Mouse (Mus musculus): ENCODE measurements around the gene Myh10. TPM values are rescaled to one million over a fixed set of nuclear protein-coding genes. Genes with fewer than 3 reads are reported as not detected.
"Not testable (repeated sequence)": the region's sequence is repeated elsewhere in the genome, so short reads cannot be mapped to it uniquely, and the experiment has no call there.

Myh10 gene
- total RNA-seq, 2 experiments from 2014 or later: 122 to 139 TPM

GRCm38 (mm10) chr11:68692010-68692692, 792 bp downstream of the Myh10 start:
- no peak for DNase-seq (ENCODE audit: extremely low spot score in 1 of 2, low spot score in 1 of 2)

GRCm38 (mm10) chr11:68692693-68693446, 1.5 kb downstream of the Myh10 start:
- peak; percentile 17 to 38 for DNase-seq (ENCODE audit: extremely low spot score in 1 of 2, low spot score in 1 of 2)

- DNase-seq (ENCODE audit: extremely low spot score in 1 of 2, low spot score in 1 of 2): no peak
These were observed 2.2 kb downstream of the Myh10 start for GRCm38 (mm10) chr11:68693447-68694040.

- no peak for DNase-seq (ENCODE audit: extremely low spot score in 1 of 2, low spot score in 1 of 2)
These were observed 11.0 kb downstream of the Myh10 start for GRCm38 (mm10) chr11:68702370-68702769.

GRCm38 (mm10) chr11:68703360-68703759, 12.0 kb downstream of the Myh10 start:
- no peak for DNase-seq (ENCODE audit: extremely low spot score in 1 of 2, low spot score in 1 of 2)

GRCm38 (mm10) chr11:68704258-68704657, 12.9 kb downstream of the Myh10 start:
- no peak for DNase-seq (ENCODE audit: extremely low spot score in 1 of 2, low spot score in 1 of 2)

- DNase-seq (ENCODE audit: extremely low spot score in 1 of 2, low spot score in 1 of 2): no peak
These were observed 13.5 kb downstream of the Myh10 start for GRCm38 (mm10) chr11:68704847-68705246.

GRCm38 (mm10) chr11:68706524-68707429, 15.4 kb downstream of the Myh10 start:
- DNase-seq (ENCODE audit: extremely low spot score in 1 of 2, low spot score in 1 of 2): no peak

- DNase-seq (ENCODE audit: extremely low spot score in 1 of 2, low spot score in 1 of 2): no peak
These were observed 16.7 kb downstream of the Myh10 start for GRCm38 (mm10) chr11:68707881-68708582.

GRCm38 (mm10) chr11:68716167-68716566, 24.8 kb downstream of the Myh10 start:
- no peak for DNase-seq (ENCODE audit: extremely low spot score in 1 of 2, low spot score in 1 of 2)

GRCm38 (mm10) chr11:68717171-68717840, 25.9 kb downstream of the Myh10 start:
- DNase-seq (ENCODE audit: extremely low spot score in 1 of 2, low spot score in 1 of 2): no peak

GRCm38 (mm10) chr11:68719096-68719648, 27.8 kb downstream of the Myh10 start:
- no peak for DNase-seq (ENCODE audit: extremely low spot score in 1 of 2, low spot score in 1 of 2)

GRCm38 (mm10) chr11:68719774-68720173, 28.4 kb downstream of the Myh10 start:
- no peak for DNase-seq (ENCODE audit: extremely low spot score in 1 of 2, low spot score in 1 of 2)

- DNase-seq (ENCODE audit: extremely low spot score in 1 of 2, low spot score in 1 of 2): peak in 1 of 2 experiments; percentile 17
These were observed 32.8 kb downstream of the Myh10 start for GRCm38 (mm10) chr11:68724117-68724516.

GRCm38 (mm10) chr11:68728693-68729092, 37.3 kb downstream of the Myh10 start:
- DNase-seq (ENCODE audit: extremely low spot score in 1 of 2, low spot score in 1 of 2): no peak

- DNase-seq (ENCODE audit: extremely low spot score in 1 of 2, low spot score in 1 of 2): no peak
These were observed 39.4 kb downstream of the Myh10 start for GRCm38 (mm10) chr11:68730792-68731191.

GRCm38 (mm10) chr11:68732066-68732465, 40.7 kb downstream of the Myh10 start:
- DNase-seq (ENCODE audit: extremely low spot score in 1 of 2, low spot score in 1 of 2): no peak

GRCm38 (mm10) chr11:68733401-68733800, 42.0 kb downstream of the Myh10 start:
- not testable (repeated sequence) for DNase-seq (ENCODE audit: extremely low spot score in 1 of 2, low spot score in 1 of 2)

GRCm38 (mm10) chr11:68739509-68739908, 48.1 kb downstream of the Myh10 start:
- DNase-seq (ENCODE audit: extremely low spot score in 1 of 2, low spot score in 1 of 2): no peak

Measured in layer of hippocampus, postnatal 25 days (tissue).